Mouse (Mus musculus) spleen, postnatal 36 days (tissue): ENCODE data around the gene 2510039O18Rik.

Experiments
- DNase-seq, 2 experiments: peaks; one replicate each; pipeline ENCODE4 v3.0.0; 2022; ENCODE audit warnings: low spot score in 2 of 2, mixed read lengths in 1 of 2

The 2510039O18Rik gene

DNA sequence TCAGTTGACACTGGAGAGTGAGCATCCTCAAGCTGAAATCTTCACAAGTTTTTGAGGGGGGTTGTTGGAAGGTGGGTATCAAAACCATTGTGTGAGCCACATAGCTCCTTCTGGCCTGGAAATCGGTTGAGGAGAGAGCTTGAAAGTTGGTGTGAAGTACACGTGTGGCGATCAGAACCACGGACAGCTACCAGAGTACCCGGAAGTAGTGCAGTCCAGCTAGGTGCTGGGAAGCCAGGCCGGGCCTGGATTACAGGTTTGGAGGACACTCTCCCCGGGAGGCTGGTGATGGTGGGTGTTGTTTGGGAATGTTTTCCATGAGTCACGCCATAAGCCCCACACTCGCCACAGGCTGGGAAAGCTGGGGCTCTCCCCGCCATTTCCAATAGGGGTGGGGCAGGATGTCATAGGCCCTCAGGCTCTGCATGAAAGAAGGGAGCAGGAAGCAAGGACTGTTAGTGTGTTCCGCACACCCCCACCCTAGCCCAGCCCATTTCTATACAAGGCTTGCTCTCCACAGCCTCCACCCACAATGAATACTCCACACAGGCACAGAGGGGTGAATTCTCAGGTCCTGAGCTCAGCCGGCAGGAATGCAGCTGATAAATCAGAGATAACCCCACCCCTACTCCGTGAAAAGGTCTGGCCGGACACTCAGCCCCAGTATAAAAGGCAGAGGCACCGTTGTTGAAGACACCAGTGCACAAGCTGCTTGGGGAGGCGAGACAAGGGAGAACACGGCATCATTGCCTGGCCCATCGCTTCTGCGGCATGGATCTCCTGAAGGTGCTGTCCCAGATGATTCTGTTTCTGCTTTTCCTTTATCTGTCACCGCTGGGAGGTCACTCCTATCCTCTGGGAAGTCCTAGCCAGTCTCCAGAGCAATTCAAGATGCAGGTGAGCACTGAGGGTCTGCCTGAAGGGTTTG lies 44.8 kb downstream of the 2510039O18Rik start, which contains the start of gene Nppb:
Nppb (plus strand) TSS at position 584 of the 928 bp plus-strand sequence.
- DNase-seq = no peak

DNA sequence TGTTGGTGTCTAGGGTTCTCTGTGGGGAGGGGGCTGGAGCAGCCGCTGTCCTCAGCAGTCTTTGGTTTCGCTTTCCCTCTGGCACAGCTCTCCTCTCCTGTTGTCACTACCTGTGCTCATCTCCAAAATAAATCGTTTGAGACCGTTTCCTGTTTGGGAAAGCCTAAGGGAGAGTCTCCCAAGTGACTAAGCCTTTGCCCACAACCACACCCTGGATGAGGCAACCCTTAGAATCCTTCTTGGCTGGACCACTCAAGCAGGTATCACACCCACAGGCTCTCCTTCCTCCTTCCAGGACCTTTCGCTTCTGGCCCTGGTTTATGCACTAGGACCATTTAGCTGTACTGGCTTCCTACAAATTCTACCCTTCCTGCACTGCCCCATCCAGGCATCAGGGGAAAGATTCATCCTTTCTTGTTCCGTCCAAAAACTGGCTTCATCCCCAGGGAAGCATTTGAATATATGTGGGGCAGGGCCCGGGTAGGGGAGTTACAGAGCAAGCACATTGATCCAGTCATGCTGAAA lies 52.9 kb downstream of the 2510039O18Rik start:
- DNase-seq = no peak

- DNase-seq = no peak
These were observed 54.6 kb downstream of the 2510039O18Rik start for GRCm38 (mm10) chr4:147995311-147995710.
